Mouse (Mus musculus) C2C12 (cell line): Measurements from ENCODE around the gene Nbeal2. TPM values are rescaled to one million over a fixed set of nuclear protein-coding genes. Genes with fewer than 3 reads are reported as not detected.

Source experiments
- H3K27me3 ChIP-seq: one replicate; pipeline ENCODE4 v1.6.1; 2011; ENCODE audit not compliant: control insufficient read depth, insufficient read depth, insufficient read length
- H3K36me3 ChIP-seq: one replicate; pipeline ENCODE4 v1.6.1; 2011; ENCODE audit not compliant: control insufficient read depth, insufficient read depth
- H3K4me3 ChIP-seq: one replicate; pipeline ENCODE4 v1.5.1; 2011; ENCODE audit warnings: mild to moderate bottlenecking, control low read depth; ENCODE audit not compliant: poor library complexity, insufficient read depth, severe bottlenecking
- H3K79me2 ChIP-seq: one replicate; pipeline ENCODE4 v1.6.1; 2011; ENCODE audit not compliant: control insufficient read depth, insufficient read depth
- H3K79me3 ChIP-seq: one replicate; pipeline ENCODE4 v1.6.1; 2011; ENCODE audit warnings: low read depth, control low read depth
- H3ac ChIP-seq: one replicate; pipeline ENCODE3; 2011; ENCODE audit warnings: low read depth; ENCODE audit not compliant: control insufficient read depth, insufficient read length
- CEBPB ChIP-seq: IDR thresholded peaks from one replicate; pipeline ENCODE4 v1.6.1; 2011; ENCODE audit warnings: low read depth, mild to moderate bottlenecking, control low read depth, moderate library complexity
- CTCF ChIP-seq: IDR thresholded peaks from one replicate; pipeline ENCODE4 v1.5.1; 2011; ENCODE audit not compliant: control insufficient read depth, insufficient read depth, insufficient read length
- FOSL1 ChIP-seq: IDR thresholded peaks from one replicate; pipeline ENCODE4 v1.8.0; 2011; ENCODE audit warnings: mild to moderate bottlenecking, low read length; ENCODE audit not compliant: poor library complexity, insufficient read depth, severe bottlenecking
- MAX ChIP-seq: IDR thresholded peaks from one replicate; pipeline ENCODE4 v1.6.1; 2011; ENCODE audit warnings: mild to moderate bottlenecking, control low read depth
- MYOD1 ChIP-seq: IDR thresholded peaks from one replicate; pipeline ENCODE4 v1.6.1; 2011; ENCODE audit warnings: low read depth; ENCODE audit not compliant: control insufficient read depth, insufficient read length
- MYOG ChIP-seq: IDR thresholded peaks from one replicate; pipeline ENCODE4 v1.6.1; 2011; ENCODE audit not compliant: control insufficient read depth, insufficient read length; ENCODE audit errors: extremely low read depth
- USF1 ChIP-seq: IDR thresholded peaks from one replicate; pipeline ENCODE4 v1.6.1; 2011; ENCODE audit warnings: low read depth, mild to moderate bottlenecking, control low read depth, moderate library complexity
- microRNA-seq: library from miRNA; unstranded; fragments of <30 nt; microRNA quantifications from one replicate; pipeline ENCODE4, GENCODE M21; 2019; ENCODE audit warnings: borderline microRNAs expressed
- polyA plus RNA-seq: library from polyadenylated mRNA; unstranded; fragments of >200 nt; fragmentation: generic; extraction: Trizol; gene quantifications from one replicate; pipeline ENCODE4 v1.2.1, GENCODE M21; 2012; ENCODE audit warnings: missing spikeins

Gene Nbeal2
- polyA plus RNA-seq, 1 experiment: 3.3 TPM

DNA sequence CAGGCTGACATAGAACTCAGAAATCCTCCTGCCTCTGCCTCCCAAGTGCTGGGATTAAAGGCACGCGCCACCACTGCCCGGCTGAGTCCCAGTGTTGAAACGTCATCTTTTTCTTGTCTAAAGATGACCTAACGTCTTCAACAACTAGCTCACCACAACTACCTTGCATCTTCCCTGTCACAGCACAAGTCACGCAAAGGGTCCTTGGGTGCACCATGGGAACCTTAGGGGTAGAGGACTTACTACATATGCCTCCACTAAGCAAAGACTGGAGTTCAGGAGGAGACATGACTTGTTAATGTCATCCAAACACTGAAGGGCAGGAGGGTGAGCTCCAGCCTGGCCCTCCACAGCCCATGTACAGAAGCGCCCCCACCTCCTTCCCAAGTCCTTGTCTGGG, 33.3 kb downstream of the Nbeal2 start:
- peaks cover 45% of the 10 kb centered on the region for H3K36me3 ChIP-seq
- no peak overlapping the region for H3K4me3 ChIP-seq
- no peak overlapping the region for H3ac ChIP-seq
- H3K79me3 ChIP-seq: peaks cover 3% of the 10 kb centered on the region
- H3K27me3 ChIP-seq: no peaks in the 10 kb centered on the region
- TF ChIP-seq MYOG: no peak
- TF ChIP-seq MYOD1: no peak
- TF ChIP-seq FOSL1: no peak
- no peak for TF ChIP-seq CTCF
- TF ChIP-seq CEBPB: no peak
- H3K79me2 ChIP-seq: peaks cover 20% of the 10 kb centered on the region

DNA sequence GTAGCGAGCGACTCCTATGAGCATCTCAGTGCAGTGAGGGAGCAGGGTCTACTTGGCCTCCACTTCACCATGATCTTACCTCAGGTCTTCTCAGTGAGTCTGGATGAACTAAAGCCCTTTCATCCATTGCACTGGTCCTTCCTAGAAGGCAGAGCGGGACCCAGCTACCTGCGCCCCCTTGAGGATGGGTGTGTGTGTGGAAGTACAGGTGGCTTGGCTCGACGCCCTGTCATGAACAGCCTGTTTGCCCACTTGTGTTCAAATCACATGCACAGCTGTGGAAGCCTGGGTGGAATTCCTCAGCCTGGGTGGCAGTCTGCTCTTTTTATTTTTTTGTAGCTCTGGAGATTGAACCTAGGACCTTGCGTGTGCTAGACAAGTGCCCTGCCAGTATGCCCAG, 33.8 kb downstream of the Nbeal2 start:
- peaks cover 20% of the 10 kb centered on the region for H3K79me2 ChIP-seq
- peaks cover 50% of the 10 kb centered on the region for H3K36me3 ChIP-seq
- TF ChIP-seq CTCF: no peak
- TF ChIP-seq CEBPB: no peak
- no peak for TF ChIP-seq MYOG
- no peak for TF ChIP-seq USF1
- no peak for TF ChIP-seq MAX
- no peak for TF ChIP-seq FOSL1
- TF ChIP-seq MYOD1: no peak
- H3K4me3 ChIP-seq: no peak overlapping the region
- no peaks in the 10 kb centered on the region for H3K27me3 ChIP-seq
- peaks cover 4% of the 10 kb centered on the region for H3K79me3 ChIP-seq
- no peak overlapping the region for H3ac ChIP-seq

DNA sequence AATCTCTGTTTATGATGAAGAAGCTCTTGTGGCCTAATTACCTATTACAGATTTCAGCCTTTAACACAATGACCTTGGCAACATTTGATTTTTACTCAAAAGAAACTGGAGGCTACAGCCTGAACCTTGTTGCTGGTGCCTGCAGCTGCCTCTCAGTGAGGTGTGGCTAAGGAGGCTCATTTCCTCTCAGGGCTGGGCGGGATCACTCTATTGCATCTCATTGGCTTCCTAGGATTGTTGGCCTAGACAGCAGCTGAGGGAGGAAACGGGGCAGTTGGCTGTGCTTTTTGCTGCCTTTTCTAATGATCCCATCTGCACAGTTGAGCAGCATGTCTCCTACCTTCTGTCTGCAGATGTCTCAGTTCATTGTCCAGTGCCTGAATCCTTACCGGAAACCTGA, 36.9 kb downstream of the Nbeal2 start:
- TF ChIP-seq FOSL1 (no peak), MYOD1 (no peak), CEBPB (no peak), MAX (no peak), CTCF (no peak), USF1 (no peak), MYOG (no peak)
- peaks cover 53% of the 10 kb centered on the region for H3K36me3 ChIP-seq
- no peaks in the 10 kb centered on the region for H3K27me3 ChIP-seq
- peaks cover 1% of the 10 kb centered on the region for H3K79me3 ChIP-seq
- no peaks in the 10 kb centered on the region for H3K79me2 ChIP-seq
- no peak overlapping the region for H3K4me3 ChIP-seq
- no peak overlapping the region for H3ac ChIP-seq

DNA sequence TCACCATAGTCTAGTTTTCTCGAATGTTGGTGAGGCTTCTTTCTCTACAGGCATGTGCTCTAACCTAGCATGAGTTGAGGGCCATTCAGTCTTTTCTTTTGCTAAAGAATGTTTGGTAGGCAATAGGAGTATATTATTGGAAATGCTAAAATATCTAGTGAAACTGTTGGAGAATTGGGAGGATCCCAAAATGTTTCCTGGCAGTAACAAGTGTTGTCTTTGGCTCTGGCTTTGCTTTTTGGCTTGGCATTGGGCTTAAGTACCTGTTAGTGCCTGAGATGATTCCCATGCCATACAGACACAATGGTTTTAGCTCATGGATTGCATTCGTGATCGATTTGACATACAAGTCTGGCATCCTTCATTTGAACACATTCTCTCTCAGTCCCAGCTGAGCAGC, 42.5 kb downstream of the Nbeal2 start:
- Histone ChIP-seq H3K4me3 (no peak overlapping the region), H3K27me3 (no peaks in the 10 kb centered on the region), H3K79me2 (peaks cover 12% of the 10 kb centered on the region), H3K79me3 (peaks cover 2% of the 10 kb centered on the region), H3K36me3 (peaks cover 28% of the 10 kb centered on the region), H3ac (no peak overlapping the region)
- TF ChIP-seq USF1 (no peak), MYOG (no peak), FOSL1 (no peak)

DNA sequence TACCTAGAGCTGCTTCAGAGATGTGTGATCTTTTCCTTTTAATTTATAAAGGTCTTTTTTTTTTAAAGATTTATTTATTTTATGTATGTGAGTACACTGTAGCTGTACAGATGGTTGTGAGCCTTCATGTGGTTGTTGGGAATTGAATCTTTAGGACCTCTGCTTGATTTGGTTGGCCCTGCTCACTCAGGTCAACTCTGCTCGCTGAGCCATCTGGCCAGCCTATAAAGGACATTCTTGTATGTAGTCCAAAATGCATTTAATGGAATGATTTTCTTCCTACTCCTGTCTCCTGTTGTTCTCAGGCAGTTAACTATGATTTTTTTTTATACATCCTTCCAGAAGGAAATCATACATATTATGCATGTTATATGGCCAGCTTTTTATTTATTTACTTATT, 70.4 kb downstream of the Nbeal2 start:
- H3K36me3 ChIP-seq: peaks cover 18% of the 10 kb centered on the region
- H3ac ChIP-seq: no peak overlapping the region
- TF ChIP-seq FOSL1 (no peak), USF1 (no peak), MYOD1 (no peak), CTCF (no peak), MYOG (no peak), MAX (no peak), CEBPB (no peak)
- no peak overlapping the region for H3K4me3 ChIP-seq
- peaks cover 49% of the 10 kb centered on the region for H3K79me2 ChIP-seq
- H3K79me3 ChIP-seq: peaks cover 13% of the 10 kb centered on the region
- no peaks in the 10 kb centered on the region for H3K27me3 ChIP-seq

DNA sequence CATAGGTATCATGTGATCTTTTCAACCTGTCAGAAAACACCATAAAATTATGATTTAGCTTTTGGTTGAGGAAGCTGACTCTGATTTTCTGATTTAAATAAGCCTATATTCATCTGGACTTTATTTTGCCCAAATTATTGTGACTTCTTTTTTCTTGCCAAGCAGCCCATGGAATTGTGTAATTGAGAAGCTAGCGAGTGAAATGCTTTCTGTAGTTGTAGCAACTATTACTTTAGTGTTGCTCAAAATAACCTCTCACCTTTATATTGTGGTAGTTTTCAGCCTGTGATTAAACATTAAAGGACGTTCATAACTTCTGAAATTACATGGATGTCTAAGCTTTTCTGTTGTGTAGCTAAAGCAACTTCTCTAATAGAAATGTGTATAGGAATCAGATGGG, 71.8 kb downstream of the Nbeal2 start:
- peaks cover 16% of the 10 kb centered on the region for H3K79me3 ChIP-seq
- TF ChIP-seq CTCF (no peak), FOSL1 (no peak), MYOG (no peak), USF1 (no peak), MYOD1 (no peak), CEBPB (no peak), MAX (no peak)
- no peak overlapping the region for H3ac ChIP-seq
- no peak overlapping the region for H3K4me3 ChIP-seq
- H3K36me3 ChIP-seq: peaks cover 32% of the 10 kb centered on the region
- H3K79me2 ChIP-seq: peaks cover 56% of the 10 kb centered on the region
- H3K27me3 ChIP-seq: no peaks in the 10 kb centered on the region

Small RNA genes within 50 kb of the gene (microRNA-seq; reads per million reads assigned to microRNA genes)
- 0.12 reads per million for gene Mir8107

Other genes starting within 250 kb of the Nbeal2 start
- 32.4 TPM for gene Ptpn23, start 245.9 kb downstream of the Nbeal2 start, polyA plus RNA-seq
- 0.02 TPM for gene Ngp, start 234.4 kb downstream of the Nbeal2 start, polyA plus RNA-seq
- gene Klhl18, start 177.5 kb downstream of the Nbeal2 start, polyA plus RNA-seq: 10.6 TPM
- gene Kif9, start 177.2 kb downstream of the Nbeal2 start, polyA plus RNA-seq: 0.09 TPM
- 12.0 TPM for gene Setd2, start 121.6 kb downstream of the Nbeal2 start, polyA plus RNA-seq
- gene Nradd, start 29.7 kb downstream of the Nbeal2 start, polyA plus RNA-seq: 87.7 TPM
- 86.7 TPM for gene Ccdc12, start 2.3 kb upstream of the Nbeal2 start, polyA plus RNA-seq
- gene Myl3, start 87.7 kb upstream of the Nbeal2 start, polyA plus RNA-seq: not detected
- gene Pth1r, start 93.0 kb upstream of the Nbeal2 start, polyA plus RNA-seq: 0.12 TPM
- not detected for gene Prss42, start 144.0 kb upstream of the Nbeal2 start, polyA plus RNA-seq
- not detected for gene Prss44, start 159.8 kb upstream of the Nbeal2 start, polyA plus RNA-seq
- not detected for gene Prss43, start 172.5 kb upstream of the Nbeal2 start, polyA plus RNA-seq
- not detected for gene Prss45, start 180.4 kb upstream of the Nbeal2 start, polyA plus RNA-seq
- gene Prss46, start 190.3 kb upstream of the Nbeal2 start, polyA plus RNA-seq: 0.12 TPM
- gene Prss50, start 203.8 kb upstream of the Nbeal2 start, polyA plus RNA-seq: 0.04 TPM
- gene Als2cl, start 225.7 kb upstream of the Nbeal2 start, polyA plus RNA-seq: 2.6 TPM
- gene Tmie, start 226.0 kb upstream of the Nbeal2 start, polyA plus RNA-seq: not detected